Mouse (Mus musculus) CH12.LX (cell line): ENCODE data around the gene Tpst1. TPM values are rescaled to one million over a fixed set of nuclear protein-coding genes. Genes with fewer than 3 reads are reported as not detected.

Experiments used
- DNase-seq: peaks from one replicate; pipeline ENCODE4 v3.0.0-alpha.2; 2013; ENCODE audit errors: extremely low read depth
- H3K27ac ChIP-seq: 2 replicates; pipeline ENCODE4 v1.5.1; 2012; ENCODE audit warnings: low read depth, mild to moderate bottlenecking, control low read depth, moderate library complexity; ENCODE audit not compliant: insufficient read depth
- H3K27me3 ChIP-seq: replicated peaks from 2 replicates; pipeline ENCODE3; 2012; ENCODE audit warnings: inconsistent platforms
- H3K36me3 ChIP-seq, 2 experiments: replicated peaks in 1 of 2; 2 replicates each; pipeline versions ENCODE3 to v1.6.1; 2012; ENCODE audit warnings: inconsistent platforms in 1 of 2, low read length in 1 of 2, mild to moderate bottlenecking in 1 of 2, mixed read lengths in 1 of 2, moderate library complexity in 1 of 2; ENCODE audit not compliant: control insufficient read depth in 1 of 2, insufficient read depth in 1 of 2
- H3K4me1 ChIP-seq, 2 experiments: 2 replicates each; pipeline ENCODE4 v1.6.1; 2012; ENCODE audit warnings: inconsistent platforms in 1 of 2, moderate library complexity in 1 of 2; ENCODE audit not compliant: insufficient read depth in 2 of 2, control insufficient read depth in 1 of 2
- H3K4me2 ChIP-seq: 2 replicates; pipeline ENCODE4 v1.6.1; 2012; ENCODE audit warnings: low read depth, mild to moderate bottlenecking, control low read depth; ENCODE audit not compliant: poor library complexity, insufficient read depth, severe bottlenecking
- H3K4me3 ChIP-seq, 3 experiments: fragments of 150-350 bp in 1 of 3; sonication (generic) in 1 of 3; replicated peaks in 1 of 3; 2 replicates each; pipeline versions ENCODE3 to v1.5.1; 2011 to 2012; ENCODE audit warnings: low read depth in 2 of 3, low read length in 2 of 3, mild to moderate bottlenecking in 2 of 3, moderate library complexity in 2 of 3, control low read depth in 1 of 3, improper control_type of control experiment in 1 of 3, inconsistent platforms in 1 of 3, mixed read lengths in 1 of 3; ENCODE audit not compliant: poor library complexity in 1 of 3
- H3K79me2 ChIP-seq: replicated peaks from 2 replicates; pipeline ENCODE4 v1.6.1; 2012; ENCODE audit warnings: mild to moderate bottlenecking, moderate library complexity; ENCODE audit not compliant: control insufficient read depth, poor library complexity, insufficient read depth, severe bottlenecking; ENCODE audit errors: extremely low read depth
- H3K9ac ChIP-seq: 2 replicates; pipeline ENCODE4 v1.6.1; 2012; ENCODE audit warnings: low read depth, mild to moderate bottlenecking, control low read depth, moderate library complexity; ENCODE audit not compliant: insufficient read depth
- H3K9me3 ChIP-seq: replicated peaks from 2 replicates; pipeline ENCODE3; 2012; ENCODE audit warnings: low read length, inconsistent platforms, mixed read lengths
- CTCF ChIP-seq, 2 experiments: IDR thresholded peaks in 1 of 2; conservative IDR thresholded peaks in 1 of 2; 2 replicates each; pipeline ENCODE4 v1.5.1; 2011 to 2012; ENCODE audit warnings: low read depth in 2 of 2, low read length in 2 of 2, improper control_type of control experiment in 1 of 2, inconsistent platforms in 1 of 2, mild to moderate bottlenecking in 1 of 2, moderate library complexity in 1 of 2
- ETS1 ChIP-seq: conservative IDR thresholded peaks from 2 replicates; pipeline ENCODE4 v1.6.1; 2012; ENCODE audit warnings: low read depth, mild to moderate bottlenecking, inconsistent platforms, low read length, improper control_type of control experiment, moderate library complexity
- GABPA ChIP-seq: IDR thresholded peaks from 2 replicates; pipeline ENCODE4 v1.6.1; 2012; ENCODE audit warnings: low read depth, low read length, improper control_type of control experiment, inconsistent platforms; ENCODE audit not compliant: insufficient replicate concordance
- IRF4 ChIP-seq: IDR thresholded peaks from 2 replicates; pipeline ENCODE4 v1.6.1; 2014; ENCODE audit warnings: low read depth, mild to moderate bottlenecking, inconsistent platforms, low read length, improper control_type of control experiment
- MAFK ChIP-seq: IDR thresholded peaks from 2 replicates; pipeline ENCODE4 v1.6.1; 2011; ENCODE audit warnings: low read length, improper control_type of control experiment; ENCODE audit not compliant: insufficient replicate concordance
- MXI1 ChIP-seq: IDR thresholded peaks from 2 replicates; pipeline ENCODE4 v1.6.1; 2011; ENCODE audit warnings: mild to moderate bottlenecking, low read depth, low read length, improper control_type of control experiment
- NRF1 ChIP-seq: IDR thresholded peaks from 2 replicates; pipeline ENCODE4 v1.6.1; 2014; ENCODE audit warnings: low read depth, mild to moderate bottlenecking, inconsistent platforms, low read length, improper control_type of control experiment, moderate library complexity
- PAX5 ChIP-seq: IDR thresholded peaks from 2 replicates; pipeline ENCODE4 v1.6.1; 2012; ENCODE audit warnings: low read length, inconsistent platforms, mixed read lengths
- POLR2A ChIP-seq: IDR thresholded peaks from 2 replicates; pipeline ENCODE4 v1.6.1; 2011; ENCODE audit warnings: low read depth, mild to moderate bottlenecking, improper control_type of control experiment, low read length
- RAD21 ChIP-seq: IDR thresholded peaks from 2 replicates; pipeline ENCODE4 v1.6.1; 2011; ENCODE audit warnings: low read depth, mild to moderate bottlenecking, low read length, improper control_type of control experiment, moderate library complexity
- RCOR1 ChIP-seq: conservative IDR thresholded peaks from 2 replicates; pipeline ENCODE4 v1.6.1; 2012; ENCODE audit warnings: low read depth, mild to moderate bottlenecking, inconsistent platforms, low read length, improper control_type of control experiment
- ZC3H11A ChIP-seq: IDR thresholded peaks from 2 replicates; pipeline ENCODE4 v1.6.1; 2012; ENCODE audit warnings: low read depth, mild to moderate bottlenecking, inconsistent platforms, low read length, improper control_type of control experiment
- ZKSCAN1 ChIP-seq: IDR thresholded peaks from 2 replicates; pipeline ENCODE4 v1.6.1; 2012; ENCODE audit warnings: low read depth, inconsistent platforms, low read length, improper control_type of control experiment, borderline replicate concordance
- ZNF384 ChIP-seq: IDR thresholded peaks from 2 replicates; pipeline ENCODE4 v1.6.1; 2012; ENCODE audit warnings: low read depth, low read length, improper control_type of control experiment, inconsistent platforms
- dilution Hi-C: fragments of 300-500 bp; cut with MboI; formaldehyde crosslinking; loops from 2 replicates; pipeline ENCODE4 v1.14.3; 2020; ENCODE audit warnings: low sequenced_read_pairs; ENCODE audit not compliant: extremely low pct_unique_long_range_greater_than_20kb, extremely low pct_ligation_motif_present
- in situ Hi-C: fragments of 300-500 bp; cut with MboI; formaldehyde crosslinking; loops from 3 replicates; pipeline ENCODE4 v1.14.3; 2019; ENCODE audit warnings: low sequenced_read_pairs, low pct_ligation_motif_present, low pct_unique_long_range_greater_than_20kb, mixed read lengths
- polyA plus RNA-seq: library from polyadenylated mRNA; unstranded; fragments of >175 nt; gene quantifications from 2 replicates; pipeline ENCODE4 v1.2.1, GENCODE M21; 2012; ENCODE audit warnings: low read depth; ENCODE audit not compliant: insufficient read length
- total RNA-seq, 2 experiments: library from RNA; depleted of rRNA; stranded (reverse); fragments of 300-350 nt in 1 of 2; fragments of >200 nt in 1 of 2; gene quantifications; 2 replicates each; pipeline ENCODE4 v1.2.3; 2012 to 2014

Gene Tpst1
- total and polyA plus RNA-seq, 3 experiments: 36.8 to 52.5 (median 43.2) TPM

- dilution Hi-C loops: no loop called here
- Histone ChIP-seq H3K9me3 (no peaks in the 10 kb centered on the region), H3K36me3 (peaks cover 61 to 85% of the 10 kb centered on the region in 2 experiments), H3K27me3 (no peaks in the 10 kb centered on the region), H3K9ac (no peak overlapping the region)
- no peak for TF ChIP-seq ETS1
- no peak for TF ChIP-seq ZNF384
- no peak for TF ChIP-seq RCOR1
- TF ChIP-seq RAD21: no peak
- no peak for TF ChIP-seq ZC3H11A
- TF ChIP-seq MAFK: no peak
- no peak for TF ChIP-seq NRF1
- TF ChIP-seq POLR2A: no peak
- no peak for TF ChIP-seq GABPA
- TF ChIP-seq, all 38 proteins: peak for 0
- no peak overlapping the region for H3K27ac ChIP-seq
- no peak overlapping the region for H3K4me2 ChIP-seq
- peaks cover 0 to 30% of the 10 kb centered on the region in 2 experiments; a peak in 2 of 4 replicates for H3K4me1 ChIP-seq
- no peak for DNase-seq
- H3K4me3 ChIP-seq: no peak overlapping the region
- no peaks in the 10 kb centered on the region for H3K79me2 ChIP-seq
- in situ Hi-C loops: no loop called here
Observed at GRCm38 (mm10) chr5:130051073-130051860, 21.9 kb upstream of the Tpst1 start.

- in situ Hi-C loops: no loop called here
- H3K9ac ChIP-seq: no peak overlapping the region
- H3K27me3 ChIP-seq: no peaks in the 10 kb centered on the region
- DNase-seq: no peak
- TF ChIP-seq IRF4: no peak
- TF ChIP-seq MXI1: no peak
- TF ChIP-seq CTCF (conservative IDR thresholded peaks at IDR 0.05 in 1 of 2, IDR thresholded peaks at IDR 0.05 in 1 of 2; ENCODE audit: low read depth in 2 of 2, low read length in 2 of 2): no peak
- TF ChIP-seq PAX5: no peak
- no peak for TF ChIP-seq ZKSCAN1
- H3K4me2 ChIP-seq: no peak overlapping the region
- dilution Hi-C loops: no loop called here
- H3K4me3 ChIP-seq: no peak overlapping the region
- peaks cover 0 to 30% of the 10 kb centered on the region in 2 experiments; a peak in 2 of 4 replicates for H3K4me1 ChIP-seq
- no peaks in the 10 kb centered on the region for H3K79me2 ChIP-seq
- H3K27ac ChIP-seq: no peak overlapping the region
- H3K36me3 ChIP-seq: peaks cover 49 to 76% of the 10 kb centered on the region in 2 experiments
- H3K9me3 ChIP-seq: no peaks in the 10 kb centered on the region
Observed at GRCm38 (mm10) chr5:130052510-130052909, 20.6 kb upstream of the Tpst1 start.
